Mouse (Mus musculus) liver, embryonic 13.5 days (tissue): Measurements from ENCODE around the gene Gm42906. TPM values are rescaled to one million over a fixed set of nuclear protein-coding genes. Genes with fewer than 3 reads are reported as not detected.
A peak's percentile ranks its signal among the peaks of the same experiment; 100 is the strongest.

Experiments
- ATAC-seq: fragments of 200-750 bp; cut with Nextera tagmentation; 2 replicates; pipeline ENCODE4 v1.8.0; 2017; ENCODE audit warnings: low read depth, mild to moderate bottlenecking, moderate number of reproducible peaks, moderate library complexity
- DNase-seq: peaks from one replicate; pipeline ENCODE4 v3.0.0; 2022
- H3K27ac ChIP-seq: fragments of 300-500 bp; sonication (generic); 2 replicates; pipeline ENCODE4 v1.5.1; 2015; ENCODE audit warnings: moderate library complexity, mild to moderate bottlenecking, inconsistent platforms
- H3K27me3 ChIP-seq: fragments of 300-500 bp; sonication (generic); 2 replicates; pipeline ENCODE4 v1.6.1; 2015; ENCODE audit warnings: mild to moderate bottlenecking, inconsistent platforms
- H3K36me3 ChIP-seq: fragments of 300-500 bp; sonication (generic); 2 replicates; pipeline ENCODE4 v1.6.1; 2015; ENCODE audit warnings: mild to moderate bottlenecking, inconsistent platforms
- H3K4me1 ChIP-seq: fragments of 300-500 bp; sonication (generic); replicated peaks from 2 replicates; pipeline ENCODE4 v1.6.1; 2015; ENCODE audit warnings: inconsistent platforms
- H3K4me2 ChIP-seq: fragments of 300-500 bp; sonication (generic); 2 replicates; pipeline ENCODE4 v1.6.1; 2015; ENCODE audit warnings: inconsistent platforms, mild to moderate bottlenecking, moderate library complexity
- H3K4me3 ChIP-seq: fragments of 300-500 bp; sonication (generic); replicated peaks from 2 replicates; pipeline ENCODE4 v1.5.1; 2015; ENCODE audit warnings: mild to moderate bottlenecking, inconsistent platforms
- H3K9ac ChIP-seq: fragments of 300-500 bp; sonication (generic); 2 replicates; pipeline ENCODE4 v1.6.1; 2015; ENCODE audit warnings: mild to moderate bottlenecking, inconsistent platforms
- H3K9me3 ChIP-seq: fragments of 300-500 bp; sonication (generic); replicated peaks from 2 replicates; pipeline ENCODE4 v1.6.1; 2016; ENCODE audit warnings: inconsistent platforms
- WGBS: fragments of 180-500 bp; shearing (Covaris S2); methylation state at CpG from one replicate; pipeline ENCODE4 v1.1.7; 2015; ENCODE audit not compliant: insufficient replicate concordance; 5-methylcytosine and 5-hydroxymethylcytosine counted together
- polyA plus RNA-seq: library from polyadenylated mRNA; unstranded; fragments of >200 nt; fragmentation: Nextera tagmentation; extraction: Ambion mirVana; gene quantifications from 2 replicates; pipeline ENCODE4 v1.2.1, GENCODE M21; 2015

Gene Gm42906
- polyA plus RNA-seq, 1 experiment from 2014 or later = not detected

DNA sequence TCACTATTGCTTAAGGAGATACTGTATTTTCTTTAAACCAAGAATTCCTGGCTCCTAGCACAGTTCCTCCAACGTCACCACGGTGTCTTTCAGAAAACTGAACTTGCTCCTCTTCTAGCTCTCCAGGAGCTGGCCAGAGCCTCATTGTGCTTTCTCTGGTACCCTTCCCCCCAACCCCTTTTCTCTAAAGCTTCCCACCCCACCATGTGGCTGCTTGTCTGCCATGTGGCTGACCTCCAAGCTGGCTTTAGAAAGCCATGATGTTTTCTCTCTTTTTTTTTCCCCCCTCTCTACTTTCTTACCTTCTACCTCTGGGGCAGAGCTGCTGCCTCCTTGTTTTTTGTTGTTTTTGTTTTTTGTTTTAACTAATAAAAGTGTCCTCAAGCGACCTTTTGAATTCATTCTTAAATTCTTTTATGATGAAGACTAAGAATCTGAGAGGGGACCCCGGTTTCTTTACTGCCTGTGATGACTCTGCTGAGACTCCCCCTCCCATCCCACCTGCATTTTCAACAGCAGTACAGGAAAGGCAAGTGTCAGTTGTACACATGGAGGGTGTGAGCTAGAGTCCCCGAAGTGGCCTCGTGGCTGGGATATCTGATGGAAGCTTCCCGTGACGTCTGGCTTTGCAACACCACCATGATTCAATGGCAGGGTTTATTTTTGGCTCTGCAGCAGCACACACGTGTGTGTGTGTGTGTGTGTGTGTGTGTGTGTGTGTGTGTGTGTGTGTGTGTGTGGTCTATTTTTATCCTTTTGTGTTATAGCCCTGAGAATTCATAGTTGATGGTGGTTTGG, 393.0 kb downstream of the Gm42906 start:
- ATAC-seq = no peak
- Histone ChIP-seq H3K4me1 (no peaks in the 10 kb centered on the region), H3K27ac (no peak overlapping the region), H3K9ac (no peak overlapping the region), H3K4me3 (no peak overlapping the region), H3K9me3 (0 out of 2 replicates have a peak, but pooled peaks cover 3% of the 10 kb centered on the region), H3K27me3 (no peaks in the 10 kb centered on the region), H3K4me2 (no peak overlapping the region), H3K36me3 (no peaks in the 10 kb centered on the region)
- WGBS = 34% methylated on average over 9 of the region's 9 CpGs
- DNase-seq = no peak

- no peak overlapping the region for H3K4me2 ChIP-seq
- no peak overlapping the region for H3K9ac ChIP-seq
- H3K27me3 ChIP-seq = no peaks in the 10 kb centered on the region
- H3K9me3 ChIP-seq = 0 out of 2 replicates have a peak, but pooled peaks cover 3% of the 10 kb centered on the region
- no peak for ATAC-seq
- no peaks in the 10 kb centered on the region for H3K4me1 ChIP-seq
- no peaks in the 10 kb centered on the region for H3K36me3 ChIP-seq
- H3K27ac ChIP-seq = no peak overlapping the region
- no peak overlapping the region for H3K4me3 ChIP-seq
- 67% methylated on average over 6 of the region's 6 CpGs for WGBS
- no peak for DNase-seq
Observed at GRCm38 (mm10) chr5:151028906-151029305, 399.1 kb downstream of the Gm42906 start.

DNA sequence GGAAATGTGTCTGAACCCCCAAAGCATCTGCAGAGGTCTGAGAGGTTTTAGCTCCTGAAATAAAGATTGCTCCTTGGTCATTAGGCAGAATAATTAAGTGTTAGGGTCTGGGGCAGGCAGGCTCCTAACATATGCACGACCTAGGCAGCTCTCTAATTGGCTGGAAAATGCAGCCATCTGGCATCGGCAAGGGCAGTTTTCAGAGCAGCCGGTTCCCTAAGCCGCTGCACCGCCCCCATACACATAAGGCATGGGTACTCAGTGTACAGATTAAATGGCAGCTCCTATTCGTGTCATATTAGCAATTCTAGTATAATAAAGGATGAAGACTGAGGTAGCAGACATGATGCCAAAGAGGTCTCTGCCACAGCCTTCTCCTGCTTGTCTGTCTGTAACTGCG, 400.8 kb downstream of the Gm42906 start:
- Histone ChIP-seq H3K4me1 (no peaks in the 10 kb centered on the region), H3K4me2 (no peak overlapping the region), H3K4me3 (no peak overlapping the region), H3K27me3 (no peaks in the 10 kb centered on the region), H3K9me3 (no peaks in the 10 kb centered on the region), H3K27ac (no peak overlapping the region), H3K9ac (no peak overlapping the region), H3K36me3 (no peaks in the 10 kb centered on the region)
- 61% methylated on average over 7 of the region's 7 CpGs for WGBS
- ATAC-seq (no peak), DNase-seq (no peak)

- Histone ChIP-seq H3K27ac (no peak overlapping the region), H3K27me3 (no peaks in the 10 kb centered on the region), H3K4me1 (no peaks in the 10 kb centered on the region), H3K36me3 (no peaks in the 10 kb centered on the region), H3K9ac (no peak overlapping the region), H3K4me2 (no peak overlapping the region), H3K4me3 (no peak overlapping the region), H3K9me3 (no peaks in the 10 kb centered on the region)
- ATAC-seq (no peak), DNase-seq (no peak)
- WGBS = 37% methylated on average over 4 of the region's 4 CpGs
Observed at GRCm38 (mm10) chr5:151026069-151026468, 401.9 kb downstream of the Gm42906 start.

- no peaks in the 10 kb centered on the region for H3K36me3 ChIP-seq
- H3K4me2 ChIP-seq = no peak overlapping the region
- H3K27me3 ChIP-seq = no peaks in the 10 kb centered on the region
- no peaks in the 10 kb centered on the region for H3K9me3 ChIP-seq
- no peaks in the 10 kb centered on the region for H3K4me1 ChIP-seq
- ATAC-seq = no peak
- WGBS = 49% methylated on average over 2 of the region's 2 CpGs
- DNase-seq = no peak
- no peak overlapping the region for H3K27ac ChIP-seq
- H3K4me3 ChIP-seq = no peak overlapping the region
- no peak overlapping the region for H3K9ac ChIP-seq
Observed at GRCm38 (mm10) chr5:151024483-151024882, 403.5 kb downstream of the Gm42906 start.

- Histone ChIP-seq H3K9ac (no peak overlapping the region), H3K4me3 (no peak overlapping the region), H3K4me2 (no peak overlapping the region), H3K27me3 (no peaks in the 10 kb centered on the region), H3K36me3 (no peaks in the 10 kb centered on the region), H3K27ac (no peak overlapping the region), H3K4me1 (no peaks in the 10 kb centered on the region), H3K9me3 (no peaks in the 10 kb centered on the region)
- 46% methylated on average over 8 of the region's 8 CpGs for WGBS
- DNase-seq (no peak), ATAC-seq (no peak)
Observed at GRCm38 (mm10) chr5:151023461-151023860, 404.5 kb downstream of the Gm42906 start.

GRCm38 (mm10) chr5:151022939-151023338, 405.0 kb downstream of the Gm42906 start:
- Histone ChIP-seq H3K9ac (no peak overlapping the region), H3K36me3 (no peaks in the 10 kb centered on the region), H3K9me3 (no peaks in the 10 kb centered on the region), H3K27me3 (no peaks in the 10 kb centered on the region), H3K4me3 (no peak overlapping the region), H3K27ac (no peak overlapping the region), H3K4me1 (no peaks in the 10 kb centered on the region), H3K4me2 (no peak overlapping the region)
- no peak for DNase-seq
- 32% methylated on average over 1 of the region's 1 CpGs for WGBS
- ATAC-seq = no peak

DNA sequence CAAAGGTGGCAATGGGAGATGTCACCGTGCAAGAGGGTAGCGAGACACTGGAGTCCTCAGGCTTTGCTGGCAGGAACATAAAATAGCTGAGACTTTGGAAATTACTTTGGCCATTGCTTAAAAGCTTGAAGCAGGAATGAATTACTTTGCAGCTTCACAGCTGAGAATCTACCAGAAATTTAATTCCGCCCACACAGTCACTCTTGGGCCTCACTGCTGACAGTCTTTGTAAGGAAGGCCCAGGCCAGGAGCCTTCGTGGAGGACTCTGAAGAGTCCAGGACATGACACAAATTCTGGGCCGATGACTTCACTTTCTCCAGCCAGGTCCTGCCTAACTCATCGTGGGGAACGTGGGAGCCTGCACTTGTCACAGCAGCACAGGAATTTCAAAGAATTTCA, 405.9 kb downstream of the Gm42906 start:
- no peak overlapping the region for H3K9ac ChIP-seq
- H3K9me3 ChIP-seq = no peaks in the 10 kb centered on the region
- no peaks in the 10 kb centered on the region for H3K27me3 ChIP-seq
- DNase-seq (no peak), ATAC-seq (no peak)
- H3K27ac ChIP-seq = no peak overlapping the region
- no peak overlapping the region for H3K4me3 ChIP-seq
- 68% methylated on average over 7 of the region's 7 CpGs for WGBS
- no peaks in the 10 kb centered on the region for H3K4me1 ChIP-seq
- H3K36me3 ChIP-seq = no peaks in the 10 kb centered on the region
- no peak overlapping the region for H3K4me2 ChIP-seq

DNA sequence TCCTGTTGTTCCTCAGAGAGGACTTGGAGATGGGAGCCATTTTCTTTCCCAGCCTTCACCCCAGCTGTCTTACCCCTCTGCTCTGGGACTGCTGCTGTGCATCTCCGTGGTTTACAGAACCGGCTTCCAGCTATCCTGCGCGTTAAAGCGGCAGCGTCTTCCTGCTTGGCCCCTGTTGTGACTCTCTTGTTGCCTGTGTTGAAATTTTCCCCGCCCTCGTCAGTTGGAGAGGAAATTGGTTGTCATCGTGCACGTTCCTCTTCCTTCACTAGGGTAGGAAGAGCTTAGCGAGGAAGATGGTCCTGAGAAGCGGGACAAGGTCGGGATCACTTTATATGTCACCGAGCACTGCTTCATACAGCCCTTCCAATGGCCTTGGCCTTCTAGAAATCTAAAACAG, 407.1 kb downstream of the Gm42906 start:
- Histone ChIP-seq H3K27me3 (no peaks in the 10 kb centered on the region), H3K4me1 (no peaks in the 10 kb centered on the region), H3K4me3 (no peak overlapping the region), H3K4me2 (0 out of 2 replicates have a peak overlapping the region, but pooled peaks have one; percentile 8), H3K36me3 (no peaks in the 10 kb centered on the region), H3K9ac (no peak overlapping the region), H3K27ac (no peak overlapping the region), H3K9me3 (no peaks in the 10 kb centered on the region)
- 32% methylated on average over 14 of the region's 14 CpGs for WGBS
- ATAC-seq (no peak), DNase-seq (no peak)

- Histone ChIP-seq H3K4me2 (0 out of 2 replicates have a peak overlapping the region, but pooled peaks have one; percentile 8), H3K9ac (no peak overlapping the region), H3K4me3 (no peak overlapping the region), H3K27me3 (no peaks in the 10 kb centered on the region), H3K9me3 (no peaks in the 10 kb centered on the region), H3K27ac (no peak overlapping the region), H3K4me1 (no peaks in the 10 kb centered on the region), H3K36me3 (no peaks in the 10 kb centered on the region)
- ATAC-seq = no peak
- no peak for DNase-seq
- 62% methylated on average over 13 of the region's 13 CpGs for WGBS
Observed at GRCm38 (mm10) chr5:151020031-151020820, 407.7 kb downstream of the Gm42906 start.

GRCm38 (mm10) chr5:151018959-151019358, 409.0 kb downstream of the Gm42906 start:
- Histone ChIP-seq H3K36me3 (no peaks in the 10 kb centered on the region), H3K9me3 (peaks cover 5% of the 10 kb centered on the region; the same call in 1 of the 2 replicates), H3K4me1 (no peaks in the 10 kb centered on the region), H3K4me2 (no peak overlapping the region), H3K27me3 (no peaks in the 10 kb centered on the region), H3K27ac (no peak overlapping the region), H3K9ac (no peak overlapping the region), H3K4me3 (no peak overlapping the region)
- DNase-seq = no peak
- 58% methylated on average over 5 of the region's 5 CpGs for WGBS
- no peak for ATAC-seq
